Mouse (Mus musculus): ENCODE measurements around the gene Chst5. TPM values are rescaled to one million over a fixed set of nuclear protein-coding genes. Genes with fewer than 3 reads are reported as not detected.

Chst5 gene
- polyA plus RNA-seq, 1 experiment from 2014 or later, result 0.05 TPM

- H3K4me3 ChIP-seq (replicated peaks), result no peak overlapping the region
- H3K27ac ChIP-seq (replicated peaks), result no peak overlapping the region
- H3K9ac ChIP-seq, result no peak overlapping the region
- no peaks in the 10 kb centered on the region for H3K9me3 ChIP-seq (replicated peaks)
- H3K36me3 ChIP-seq (replicated peaks), result no peaks in the 10 kb centered on the region
- H3K4me1 ChIP-seq (replicated peaks), result peaks cover 17% of the 10 kb centered on the region
- no peak for ATAC-seq (ENCODE audit: insufficient read depth)
- WGBS (ENCODE audit: insufficient replicate concordance), result 15% methylated on average over 8 of the region's 8 CpGs
- no peak overlapping the region for H3K4me2 ChIP-seq
- H3K27me3 ChIP-seq, result peaks cover 51% of the 10 kb centered on the region
Observed at GRCm38 (mm10) chr8:111891983-111892382, 18.3 kb downstream of the Chst5 start.

DNA sequence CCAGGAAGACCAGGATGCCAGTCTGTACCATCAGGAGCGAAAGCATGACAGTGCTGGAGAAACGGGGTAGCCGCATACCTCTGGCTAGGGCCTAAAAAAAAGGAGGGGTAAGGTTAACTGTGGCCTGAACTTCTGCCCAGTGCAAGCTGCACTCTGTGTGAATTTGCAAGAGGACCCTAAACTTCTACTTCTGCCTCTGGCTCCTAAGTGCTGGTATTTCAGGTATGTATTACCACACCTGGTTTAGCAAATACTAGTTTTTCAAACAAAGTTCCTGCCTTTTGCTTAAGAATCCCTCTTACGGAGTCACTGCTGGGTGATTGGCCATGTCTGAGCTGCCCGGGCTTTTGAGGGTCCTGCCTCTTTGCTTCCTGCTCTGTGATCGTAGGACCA lies 19.3 kb downstream of the Chst5 start:
- ATAC-seq (ENCODE audit: insufficient read depth), result no peak
- no peak overlapping the region for H3K9ac ChIP-seq
- peaks cover 51% of the 10 kb centered on the region for H3K27me3 ChIP-seq
- WGBS (ENCODE audit: insufficient replicate concordance), result 48% methylated on average over 6 of the region's 6 CpGs
- H3K4me2 ChIP-seq, result no peak overlapping the region
- H3K9me3 ChIP-seq (replicated peaks), result no peaks in the 10 kb centered on the region
- no peaks in the 10 kb centered on the region for H3K36me3 ChIP-seq (replicated peaks)
- H3K27ac ChIP-seq (replicated peaks), result no peak overlapping the region
- no peak overlapping the region for H3K4me3 ChIP-seq (replicated peaks)
- H3K4me1 ChIP-seq (replicated peaks), result peaks cover 24% of the 10 kb centered on the region

DNA sequence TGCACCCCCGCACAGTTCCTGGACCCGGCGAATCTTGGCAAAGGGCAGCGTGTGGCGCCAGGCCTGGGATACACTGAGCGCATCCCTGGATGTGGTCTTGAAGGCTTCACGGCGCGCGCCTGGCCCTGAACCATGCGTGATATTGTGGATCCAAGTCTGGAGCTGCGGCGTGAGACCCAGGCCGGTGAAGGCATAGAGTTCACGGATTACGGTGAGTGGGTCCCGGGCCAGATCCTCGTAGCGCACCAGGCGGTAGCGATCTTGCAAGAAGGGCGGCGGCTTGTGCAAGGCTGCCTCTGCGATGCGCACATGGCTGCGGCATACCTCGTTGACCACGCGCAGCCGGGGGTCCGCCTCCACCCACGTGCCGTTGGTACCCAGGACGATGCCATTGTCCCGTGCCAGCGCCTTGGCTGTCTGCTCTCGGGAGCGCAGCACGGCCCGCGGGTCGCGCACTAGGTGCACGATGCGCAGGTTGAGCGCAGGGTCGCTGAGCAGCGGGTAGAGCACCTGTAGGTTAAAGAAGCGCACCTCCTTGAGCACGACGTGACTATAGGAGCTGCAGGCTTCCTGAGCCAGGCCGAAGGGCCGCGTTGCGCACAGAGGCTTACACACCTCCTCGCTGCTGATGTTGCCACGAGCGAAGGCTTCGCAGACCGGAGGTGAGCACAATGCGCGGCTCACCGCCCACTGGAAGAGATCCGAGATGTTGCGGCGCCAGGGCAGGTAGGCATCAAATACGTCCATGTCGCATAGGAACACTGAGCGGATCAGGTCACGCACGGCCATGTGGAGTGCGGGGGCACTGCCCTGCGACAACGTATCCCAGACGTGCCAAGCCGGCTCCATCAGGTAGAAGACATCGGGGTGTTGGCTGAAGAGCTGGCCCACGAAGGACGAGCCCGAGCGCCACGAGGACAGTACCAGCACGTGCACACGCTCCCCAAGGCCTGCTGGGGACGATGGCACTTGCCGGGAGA lies 20.0 kb downstream of the Chst5 start:
- no peak overlapping the region for H3K4me2 ChIP-seq

GRCm38 (mm10) chr8:111888091-111888650 lies 22.1 kb downstream of the Chst5 start:
- Histone ChIP-seq H3K27ac (replicated peaks) (no peak overlapping the region), H3K4me2 (no peak overlapping the region), H3K9me3 (replicated peaks) (no peaks in the 10 kb centered on the region), H3K27me3 (peaks cover 51% of the 10 kb centered on the region), H3K4me3 (replicated peaks) (no peak overlapping the region), H3K9ac (no peak overlapping the region), H3K36me3 (replicated peaks) (no peaks in the 10 kb centered on the region), H3K4me1 (replicated peaks) (peaks cover 24% of the 10 kb centered on the region)
- WGBS (ENCODE audit: insufficient replicate concordance), result 48% methylated on average over 7 of the region's 7 CpGs
- no peak for ATAC-seq (ENCODE audit: insufficient read depth)

More for the DNA sequence above, 20.0 kb downstream of the Chst5 start:
- H3K9me3 ChIP-seq (replicated peaks), result no peaks in the 10 kb centered on the region
- 13% methylated on average over 86 of the region's 86 CpGs for WGBS (ENCODE audit: insufficient replicate concordance)
- H3K9ac ChIP-seq, result no peak overlapping the region
- peaks cover 24% of the 10 kb centered on the region for H3K4me1 ChIP-seq (replicated peaks)
- peaks cover 51% of the 10 kb centered on the region for H3K27me3 ChIP-seq
- no peak overlapping the region for H3K4me3 ChIP-seq (replicated peaks)
- no peak for ATAC-seq (ENCODE audit: insufficient read depth)
- H3K36me3 ChIP-seq (replicated peaks), result no peaks in the 10 kb centered on the region
- H3K27ac ChIP-seq (replicated peaks), result no peak overlapping the region

GRCm38 (mm10) chr8:111887479-111887878 lies 22.8 kb downstream of the Chst5 start:
- Histone ChIP-seq H3K27me3 (peaks cover 45% of the 10 kb centered on the region), H3K4me2 (no peak overlapping the region), H3K27ac (replicated peaks) (no peak overlapping the region), H3K36me3 (replicated peaks) (no peaks in the 10 kb centered on the region), H3K4me3 (replicated peaks) (no peak overlapping the region), H3K9me3 (replicated peaks) (no peaks in the 10 kb centered on the region), H3K4me1 (replicated peaks) (peaks cover 24% of the 10 kb centered on the region), H3K9ac (no peak overlapping the region)
- ATAC-seq (ENCODE audit: insufficient read depth), result peak; percentile 61; the same call in 1 of the 2 replicates
- 35% methylated on average over 1 of the region's 1 CpGs for WGBS (ENCODE audit: insufficient replicate concordance)

GRCm38 (mm10) chr8:111883615-111884014 lies 26.6 kb downstream of the Chst5 start:
- Histone ChIP-seq H3K9me3 (replicated peaks) (no peaks in the 10 kb centered on the region), H3K4me2 (no peak overlapping the region), H3K4me3 (replicated peaks) (no peak overlapping the region), H3K27me3 (peaks cover 8% of the 10 kb centered on the region), H3K4me1 (replicated peaks) (peaks cover 18% of the 10 kb centered on the region), H3K36me3 (replicated peaks) (no peaks in the 10 kb centered on the region), H3K9ac (no peak overlapping the region), H3K27ac (replicated peaks) (no peak overlapping the region)
- no peak for ATAC-seq (ENCODE audit: insufficient read depth)
- WGBS (ENCODE audit: insufficient replicate concordance), result 63% methylated on average over 4 of the region's 4 CpGs

DNA sequence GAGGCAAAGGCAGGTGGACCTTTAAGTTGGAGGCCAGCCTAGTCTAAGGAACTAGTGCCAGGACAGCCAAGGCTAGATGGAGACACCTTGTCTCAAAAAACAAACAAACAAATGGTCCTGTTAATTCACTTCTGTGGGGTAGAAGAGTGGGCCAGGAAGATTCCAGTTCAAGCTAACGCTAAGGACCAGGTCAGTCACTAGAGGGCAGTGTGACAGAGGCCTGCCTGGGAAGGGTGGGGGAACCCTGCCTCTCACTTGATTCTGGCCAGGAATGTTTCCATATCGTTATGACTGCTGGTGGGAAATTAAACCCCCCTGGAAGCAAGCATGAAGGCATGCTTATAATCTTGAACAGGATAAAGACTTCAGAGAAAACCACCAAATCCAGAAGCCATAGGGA lies 28.7 kb downstream of the Chst5 start:
- H3K9me3 ChIP-seq (replicated peaks), result no peaks in the 10 kb centered on the region
- 1% methylated on average over 2 of the region's 2 CpGs for WGBS (ENCODE audit: insufficient replicate concordance)
- H3K9ac ChIP-seq, result no peak overlapping the region
- H3K4me1 ChIP-seq (replicated peaks), result peaks cover 10% of the 10 kb centered on the region; the same call in 1 of the 2 replicates
- no peak overlapping the region for H3K4me2 ChIP-seq
- no peak overlapping the region for H3K27ac ChIP-seq (replicated peaks)
- no peak overlapping the region for H3K4me3 ChIP-seq (replicated peaks)
- H3K36me3 ChIP-seq (replicated peaks), result no peaks in the 10 kb centered on the region
- no peak for ATAC-seq (ENCODE audit: insufficient read depth)
- H3K27me3 ChIP-seq, result no peaks in the 10 kb centered on the region

- ATAC-seq (ENCODE audit: insufficient read depth), result no peak
Observed at GRCm38 (mm10) chr8:111877711-111878110, 32.5 kb downstream of the Chst5 start.

DNA sequence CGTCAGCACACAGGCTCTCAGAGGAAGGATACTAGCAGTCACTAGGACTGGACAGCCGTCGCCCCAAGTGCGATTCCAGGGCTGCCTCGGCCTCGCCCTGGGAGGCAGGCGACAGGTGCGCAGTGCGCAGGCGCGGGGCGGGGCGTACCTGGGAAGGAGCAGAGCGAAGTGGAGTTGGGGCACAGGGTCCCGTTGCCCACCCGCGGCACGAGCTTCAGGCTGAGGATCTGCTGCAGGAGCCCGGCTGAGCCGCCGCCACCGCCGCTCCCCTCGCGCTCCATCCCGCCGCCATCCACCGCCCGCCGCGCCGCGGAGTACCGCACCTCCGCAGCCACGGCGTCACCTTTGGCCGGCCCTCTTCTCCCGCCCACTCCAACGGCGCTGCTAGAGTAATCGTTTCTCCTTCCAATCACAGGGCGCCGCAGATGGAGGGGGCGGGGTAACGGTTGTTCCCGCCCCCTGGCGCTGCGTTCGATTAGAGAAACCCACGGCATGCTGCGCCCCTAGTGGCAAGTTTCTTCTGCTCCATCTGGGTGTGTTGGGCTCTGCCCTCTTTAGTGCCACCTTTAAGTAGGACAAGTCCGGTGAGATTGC lies 33.8 kb downstream of the Chst5 start, which contains the start of gene Tmem170:
Gene Tmem170 (minus strand): TSS at position 396 of the 594 bp plus-strand sequence.
- H3K27me3 ChIP-seq, result no peaks in the 10 kb centered on the region
- H3K9me3 ChIP-seq (replicated peaks), result no peaks in the 10 kb centered on the region
- peaks cover 19% of the 10 kb centered on the region for H3K4me1 ChIP-seq (replicated peaks)
- peak within 1 kb of the TSS; percentile 82 for H3K9ac ChIP-seq
- ATAC-seq (ENCODE audit: insufficient read depth), result peak; percentile 99
- peak within 1 kb of the TSS; percentile 86 for H3K27ac ChIP-seq (replicated peaks)
- H3K4me3 ChIP-seq (replicated peaks), result peak within 1 kb of the TSS; percentile 90
- H3K4me2 ChIP-seq, result peak within 1 kb of the TSS; percentile 96
- under 1% methylated on average over 53 of the region's 53 CpGs for WGBS (ENCODE audit: insufficient replicate concordance)
- no peaks in the 10 kb centered on the region for H3K36me3 ChIP-seq (replicated peaks)

More at GRCm38 (mm10) chr8:111877711-111878110, 32.5 kb downstream of the Chst5 start:
- 68% methylated on average over 9 of the region's 9 CpGs for WGBS (ENCODE audit: insufficient replicate concordance)
- no peak overlapping the region for H3K4me3 ChIP-seq (replicated peaks)
- H3K9me3 ChIP-seq (replicated peaks), result no peaks in the 10 kb centered on the region
- no peak overlapping the region for H3K27ac ChIP-seq (replicated peaks)
- peaks cover 19% of the 10 kb centered on the region for H3K4me1 ChIP-seq (replicated peaks)
- H3K27me3 ChIP-seq, result no peaks in the 10 kb centered on the region
- H3K9ac ChIP-seq, result no peak overlapping the region
- no peaks in the 10 kb centered on the region for H3K36me3 ChIP-seq (replicated peaks)
- H3K4me2 ChIP-seq, result no peak overlapping the region

DNA sequence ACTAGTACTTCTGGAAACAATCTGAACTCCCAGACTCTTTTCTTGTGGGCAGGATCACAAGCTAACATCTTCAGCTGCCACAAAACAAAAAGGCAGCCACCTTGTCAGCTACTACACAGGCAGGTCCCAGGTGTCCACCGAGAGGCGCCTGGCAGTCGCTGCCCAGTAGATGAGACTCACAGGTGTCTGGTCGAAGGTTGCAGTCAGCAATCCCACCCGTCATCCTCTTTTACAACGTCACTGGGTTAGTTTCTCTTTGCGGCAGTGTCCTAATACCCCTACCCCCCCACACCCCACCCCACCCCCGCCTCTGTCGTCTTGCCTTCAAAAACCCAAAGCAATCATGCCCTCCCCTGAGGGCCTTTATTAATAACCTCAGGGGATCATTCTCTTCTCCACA lies 34.5 kb downstream of the Chst5 start:
- peak overlapping the region; percentile 86 for H3K27ac ChIP-seq (replicated peaks)
- ATAC-seq (ENCODE audit: insufficient read depth), result no peak

DNA sequence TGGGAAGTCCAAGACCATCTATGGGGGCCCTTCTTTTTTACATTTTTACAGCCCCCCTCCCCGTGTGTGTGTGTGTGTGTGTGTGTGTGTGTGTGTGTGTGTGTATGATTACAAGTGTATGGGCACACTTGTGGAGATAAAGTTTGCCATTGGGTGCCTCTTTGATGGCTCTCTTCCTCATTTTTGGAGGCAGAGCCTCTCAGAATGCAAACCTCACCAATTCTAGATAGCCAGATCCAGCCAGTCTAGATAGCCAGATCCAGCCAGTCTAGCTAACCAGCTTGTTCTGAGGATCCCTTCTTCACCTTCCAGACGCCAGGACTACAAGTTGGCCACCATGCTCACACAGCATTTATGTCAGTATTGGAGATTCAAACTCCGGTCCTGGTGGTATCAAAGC lies 39.0 kb downstream of the Chst5 start:
- H3K27ac ChIP-seq (replicated peaks), result no peak overlapping the region
- no peak for ATAC-seq (ENCODE audit: insufficient read depth)
- H3K4me3 ChIP-seq (replicated peaks), result no peak overlapping the region
- no peak overlapping the region for H3K9ac ChIP-seq
- no peaks in the 10 kb centered on the region for H3K9me3 ChIP-seq (replicated peaks)
- 58% methylated on average over 3 of the region's 3 CpGs for WGBS (ENCODE audit: insufficient replicate concordance)
- peaks cover under 1% of the 10 kb centered on the region; the same call in 1 of the 2 replicates for H3K36me3 ChIP-seq (replicated peaks)
- H3K4me1 ChIP-seq (replicated peaks), result peaks cover 13% of the 10 kb centered on the region
- H3K27me3 ChIP-seq, result no peaks in the 10 kb centered on the region
- H3K4me2 ChIP-seq, result no peak overlapping the region

More for the DNA sequence above, 34.5 kb downstream of the Chst5 start:
- H3K9me3 ChIP-seq (replicated peaks), result no peaks in the 10 kb centered on the region
- peak overlapping the region; percentile 90 for H3K4me3 ChIP-seq (replicated peaks)
- peaks cover 19% of the 10 kb centered on the region for H3K4me1 ChIP-seq (replicated peaks)
- H3K9ac ChIP-seq, result peak overlapping the region; percentile 82
- WGBS (ENCODE audit: insufficient replicate concordance), result 22% methylated on average over 9 of the region's 9 CpGs
- no peaks in the 10 kb centered on the region for H3K27me3 ChIP-seq
- peak overlapping the region; percentile 96 for H3K4me2 ChIP-seq
- no peaks in the 10 kb centered on the region for H3K36me3 ChIP-seq (replicated peaks)
